Mouse (Mus musculus) embryo, embryonic 10 days (tissue): ENCODE data around the gene Tbpl1.
A peak's percentile ranks its signal among the peaks of the same experiment; 100 is the strongest.

Experiments used
- DNase-seq: peaks from one replicate; pipeline ENCODE4 v3.0.0-alpha.2; 2015; ENCODE audit warnings: low spot score

Tbpl1 gene

GRCm38 (mm10) chr10:22710173-22710777, 21.5 kb downstream of the Tbpl1 start:
- no peak for DNase-seq

GRCm38 (mm10) chr10:22708190-22708843, 23.4 kb downstream of the Tbpl1 start:
- no peak for DNase-seq

GRCm38 (mm10) chr10:22703844-22704243, 27.9 kb downstream of the Tbpl1 start:
- DNase-seq: no peak

GRCm38 (mm10) chr10:22701485-22702315, 30.0 kb downstream of the Tbpl1 start:
- DNase-seq: no peak

- DNase-seq: no peak
These were observed 31.0 kb downstream of the Tbpl1 start for GRCm38 (mm10) chr10:22700773-22701172.

- DNase-seq: no peak
These were observed 32.0 kb downstream of the Tbpl1 start for GRCm38 (mm10) chr10:22699487-22700335.

- peak; percentile 35 for DNase-seq
These were observed 33.4 kb downstream of the Tbpl1 start for GRCm38 (mm10) chr10:22698158-22698953.

- DNase-seq: no peak
These were observed 34.9 kb downstream of the Tbpl1 start for GRCm38 (mm10) chr10:22696864-22697263.

- no peak for DNase-seq
These were observed 35.5 kb downstream of the Tbpl1 start for GRCm38 (mm10) chr10:22696236-22696635.

GRCm38 (mm10) chr10:22675848-22676630, 55.7 kb downstream of the Tbpl1 start:
- peak; percentile 22 for DNase-seq

- no peak for DNase-seq
These were observed 57.6 kb downstream of the Tbpl1 start for GRCm38 (mm10) chr10:22674176-22674575.

- DNase-seq: no peak
These were observed 63.2 kb downstream of the Tbpl1 start for GRCm38 (mm10) chr10:22668509-22668908.

- DNase-seq: no peak
These were observed 71.3 kb downstream of the Tbpl1 start for GRCm38 (mm10) chr10:22660286-22661000.

GRCm38 (mm10) chr10:22659386-22659725, 72.4 kb downstream of the Tbpl1 start:
- DNase-seq: no peak

GRCm38 (mm10) chr10:22658534-22659385, 73.0 kb downstream of the Tbpl1 start:
- DNase-seq: peak; percentile 40
